Mouse (Mus musculus) midbrain, postnatal 0 days (tissue): ENCODE data around the gene Pacrg. TPM values are rescaled to one million over a fixed set of nuclear protein-coding genes. Genes with fewer than 3 reads are reported as not detected.
A peak's percentile ranks its signal among the peaks of the same experiment; 100 is the strongest.

Experiments used
- ATAC-seq: fragments of 200-750 bp; cut with Nextera tagmentation; 2 replicates; pipeline ENCODE4 v1.8.0; 2017; ENCODE audit warnings: moderate number of reproducible peaks, mild to moderate bottlenecking, moderate TSS enrichment, moderate library complexity; ENCODE audit not compliant: low FRiP score
- DNase-seq: peaks from one replicate; pipeline ENCODE4 v3.0.0-alpha.2; 2015; ENCODE audit warnings: low spot score
- H3K27ac ChIP-seq: fragments of 300-500 bp; sonication (generic); 2 replicates; pipeline ENCODE4 v1.5.1; 2014; ENCODE audit warnings: low read depth, mild to moderate bottlenecking, low read length, mixed read lengths
- H3K27me3 ChIP-seq: fragments of 300-500 bp; sonication (generic); 2 replicates; pipeline ENCODE4 v1.6.1; 2014; ENCODE audit warnings: low read length, control low read depth, mixed read lengths; ENCODE audit not compliant: insufficient read depth
- H3K36me3 ChIP-seq: fragments of 300-500 bp; sonication (generic); 2 replicates; pipeline ENCODE4 v1.6.1; 2014; ENCODE audit warnings: low read length, control low read depth, mixed read lengths; ENCODE audit not compliant: insufficient read depth
- H3K4me1 ChIP-seq: fragments of 300-500 bp; sonication (generic); 2 replicates; pipeline ENCODE4 v1.6.1; 2014; ENCODE audit warnings: mild to moderate bottlenecking, control low read depth, antibody characterized with exemption, low read length, mixed read lengths; ENCODE audit not compliant: insufficient read depth
- H3K4me2 ChIP-seq: fragments of 300-500 bp; sonication (generic); 2 replicates; pipeline ENCODE4 v1.6.1; 2014; ENCODE audit warnings: low read depth, mild to moderate bottlenecking, low read length, mixed read lengths; ENCODE audit not compliant: poor library complexity, severe bottlenecking
- H3K4me3 ChIP-seq: fragments of 300-500 bp; sonication (generic); 2 replicates; pipeline ENCODE4 v1.5.1; 2014; ENCODE audit warnings: low read depth, mild to moderate bottlenecking, low read length, moderate library complexity
- H3K9ac ChIP-seq: fragments of 300-500 bp; sonication (generic); replicated peaks from 2 replicates; pipeline ENCODE4 v1.6.1; 2014; ENCODE audit warnings: mild to moderate bottlenecking, low read length, moderate library complexity, mixed read lengths; ENCODE audit not compliant: poor library complexity, severe bottlenecking
- H3K9me3 ChIP-seq: fragments of 300-500 bp; sonication (generic); 2 replicates; pipeline ENCODE4 v1.6.1; 2016; ENCODE audit warnings: low read length, control low read depth
- CTCF ChIP-seq: IDR thresholded peaks from 2 replicates; pipeline ENCODE4 v1.5.1; 2016; ENCODE audit warnings: antibody characterized with exemption, mild to moderate bottlenecking
- WGBS: fragments of 180-500 bp; shearing (Covaris S2); extraction: QIAGEN DNeasy Blood & Tissue Kit; methylation state at CpG from one replicate; pipeline ENCODE4 v1.1.7; 2014; 5-methylcytosine and 5-hydroxymethylcytosine counted together
- polyA plus RNA-seq: library from polyadenylated mRNA; unstranded; fragments of >200 nt; fragmentation: Nextera tagmentation; extraction: Ambion mirVana; gene quantifications from 2 replicates; pipeline ENCODE4 v1.2.1, GENCODE M21; 2015
- total RNA-seq: library from RNA; depleted of rRNA; stranded (reverse); fragments of >200 nt; gene quantifications from 2 replicates; pipeline ENCODE4 v1.2.3, GENCODE M21; 2014

Gene Pacrg
- total and polyA plus RNA-seq, 2 experiments from 2014 or later: 14.6 to 23.0 TPM

DNA sequence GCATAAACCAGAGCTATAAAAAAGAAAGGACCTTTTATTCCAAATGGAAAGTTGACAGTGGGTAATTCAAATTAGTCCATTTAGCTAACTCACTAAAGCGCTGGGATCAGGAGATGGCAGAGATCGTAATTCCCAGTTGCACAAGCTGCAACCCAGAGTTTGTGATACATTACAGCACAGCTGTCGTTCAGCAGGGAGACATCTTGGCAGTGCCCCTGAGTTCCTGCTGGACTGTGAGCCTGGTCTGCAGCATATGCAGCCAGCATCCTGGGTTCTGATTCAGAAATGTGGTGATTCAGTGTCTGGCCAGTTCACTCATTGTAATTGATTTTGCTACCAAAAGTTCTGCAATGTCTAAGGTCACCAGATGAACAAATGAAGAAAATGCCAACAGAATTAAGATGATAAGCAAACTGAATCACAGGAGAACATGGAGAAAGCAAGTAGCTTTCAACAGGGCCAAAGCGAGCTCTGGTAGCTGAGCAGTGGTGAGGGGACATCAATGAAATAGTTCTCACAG is 55.6 kb downstream of the Pacrg start:
- Histone ChIP-seq H3K9ac (no peak overlapping the region), H3K36me3 (no peaks in the 10 kb centered on the region), H3K27ac (no peak overlapping the region), H3K4me1 (no peaks in the 10 kb centered on the region), H3K27me3 (no peaks in the 10 kb centered on the region), H3K4me3 (no peak overlapping the region), H3K4me2 (no peak overlapping the region), H3K9me3 (no peaks in the 10 kb centered on the region)
- no peak for ATAC-seq
- 80% methylated on average over 4 of the region's 4 CpGs for WGBS
- DNase-seq: peak; percentile 42
- TF ChIP-seq CTCF: no peak

DNA sequence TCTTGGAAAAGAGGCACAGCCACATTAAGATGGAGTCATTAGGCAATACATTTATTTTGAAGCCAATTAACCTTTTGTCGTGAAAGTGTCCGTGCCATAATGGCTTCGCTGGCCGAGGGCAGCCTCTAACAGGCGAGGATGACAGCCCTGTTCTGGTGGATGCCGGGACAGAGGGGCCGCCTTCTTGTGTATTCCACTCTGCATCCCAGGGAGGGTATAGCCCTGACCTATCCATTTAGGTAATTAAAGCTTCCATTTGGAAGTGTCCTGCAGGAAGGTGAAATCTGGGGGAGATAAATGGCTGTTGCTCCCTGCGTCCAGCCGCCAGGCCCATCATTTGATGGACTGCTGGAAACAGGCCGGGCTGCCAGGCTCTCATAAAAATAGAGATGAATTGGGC is 63.6 kb downstream of the Pacrg start:
- DNase-seq (no peak), ATAC-seq (no peak)
- TF ChIP-seq CTCF: no peak
- 68% methylated on average over 10 of the region's 10 CpGs for WGBS
- Histone ChIP-seq H3K9ac (no peak overlapping the region), H3K36me3 (no peaks in the 10 kb centered on the region), H3K4me1 (no peaks in the 10 kb centered on the region), H3K9me3 (no peaks in the 10 kb centered on the region), H3K4me3 (no peak overlapping the region), H3K27ac (no peak overlapping the region), H3K4me2 (no peak overlapping the region), H3K27me3 (no peaks in the 10 kb centered on the region)

DNA sequence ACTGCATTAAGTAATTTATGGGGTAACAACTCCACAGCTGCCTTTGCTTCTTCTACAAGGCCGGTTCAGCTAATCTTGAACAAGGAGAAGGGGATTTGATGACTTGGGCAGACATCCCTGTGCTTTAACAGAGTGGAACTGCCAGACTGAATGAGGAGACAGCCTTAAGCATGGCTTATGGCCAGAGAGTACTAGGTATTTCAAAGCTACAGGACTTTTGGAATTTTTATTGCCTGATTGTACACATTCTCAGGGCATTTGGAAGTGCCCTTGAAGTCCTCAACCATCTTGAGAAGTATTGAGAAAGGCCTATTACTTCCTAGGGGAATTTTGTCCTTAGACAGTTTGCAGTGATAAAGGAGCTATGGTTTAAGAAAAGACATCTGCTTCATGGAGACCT is 65.6 kb downstream of the Pacrg start:
- H3K9ac ChIP-seq: no peak overlapping the region
- no peaks in the 10 kb centered on the region for H3K4me1 ChIP-seq
- DNase-seq: no peak
- H3K4me3 ChIP-seq: no peak overlapping the region
- no peak overlapping the region for H3K4me2 ChIP-seq
- no peak overlapping the region for H3K27ac ChIP-seq
- TF ChIP-seq CTCF: no peak
- no peaks in the 10 kb centered on the region for H3K9me3 ChIP-seq
- H3K27me3 ChIP-seq: no peaks in the 10 kb centered on the region
- no peak for ATAC-seq
- WGBS: 66% methylated on average over 1 of the region's 1 CpGs
- H3K36me3 ChIP-seq: no peaks in the 10 kb centered on the region

DNA sequence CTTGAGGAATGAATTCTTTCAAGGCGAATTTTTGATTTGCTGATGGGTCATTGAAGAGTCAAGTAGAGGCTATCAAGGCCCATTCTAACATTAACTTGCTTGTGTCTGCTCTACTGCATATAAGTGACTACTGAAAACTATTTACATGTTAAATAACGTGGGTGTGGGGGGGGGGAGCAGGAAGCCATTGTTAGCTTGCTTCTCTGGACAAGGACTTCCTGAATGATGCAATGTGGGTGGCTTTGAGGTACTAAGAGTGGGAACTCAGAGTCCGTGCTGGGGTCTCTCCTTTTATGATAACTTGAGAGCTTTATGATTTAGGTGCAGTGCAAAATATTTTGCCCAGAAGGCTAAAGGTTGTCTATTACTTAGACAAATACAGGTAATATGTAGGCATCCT is 67.9 kb downstream of the Pacrg start:
- no peak overlapping the region for H3K4me2 ChIP-seq
- H3K36me3 ChIP-seq: no peaks in the 10 kb centered on the region

DNA sequence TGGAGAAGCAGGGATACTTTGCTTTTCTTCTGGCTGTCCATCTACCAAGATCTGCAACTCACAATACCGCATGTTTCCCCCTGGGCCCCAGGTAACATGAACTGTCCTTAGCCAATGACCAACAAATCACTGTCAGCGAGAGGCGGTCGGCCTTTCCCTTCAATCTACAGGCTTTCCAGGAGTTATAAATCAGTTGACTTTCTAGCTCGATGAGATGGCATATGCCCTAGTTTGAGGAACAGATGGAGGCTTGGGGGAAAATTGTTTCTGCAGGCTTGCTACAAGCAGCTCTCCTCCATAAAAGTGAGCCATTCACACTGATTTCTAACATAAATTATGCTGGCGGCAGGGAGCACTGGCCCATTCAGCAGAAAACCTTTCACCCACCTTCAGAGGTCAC is 70.2 kb downstream of the Pacrg start:
- no peaks in the 10 kb centered on the region for H3K9me3 ChIP-seq
- H3K36me3 ChIP-seq: no peaks in the 10 kb centered on the region
- WGBS: 81% methylated on average over 6 of the region's 6 CpGs
- no peaks in the 10 kb centered on the region for H3K27me3 ChIP-seq
- H3K9ac ChIP-seq: no peak overlapping the region
- ATAC-seq: no peak
- peak; percentile 31 for DNase-seq
- H3K27ac ChIP-seq: no peak overlapping the region
- no peak overlapping the region for H3K4me2 ChIP-seq
- H3K4me1 ChIP-seq: no peaks in the 10 kb centered on the region
- H3K4me3 ChIP-seq: no peak overlapping the region
- no peak for TF ChIP-seq CTCF

More for the DNA sequence above, 67.9 kb downstream of the Pacrg start:
- DNase-seq (no peak), ATAC-seq (no peak)
- 64% methylated on average over 3 of the region's 3 CpGs for WGBS
- H3K4me1 ChIP-seq: no peaks in the 10 kb centered on the region
- H3K9ac ChIP-seq: no peak overlapping the region
- no peak overlapping the region for H3K27ac ChIP-seq
- TF ChIP-seq CTCF: no peak
- no peak overlapping the region for H3K4me3 ChIP-seq
- H3K9me3 ChIP-seq: no peaks in the 10 kb centered on the region
- no peaks in the 10 kb centered on the region for H3K27me3 ChIP-seq

DNA sequence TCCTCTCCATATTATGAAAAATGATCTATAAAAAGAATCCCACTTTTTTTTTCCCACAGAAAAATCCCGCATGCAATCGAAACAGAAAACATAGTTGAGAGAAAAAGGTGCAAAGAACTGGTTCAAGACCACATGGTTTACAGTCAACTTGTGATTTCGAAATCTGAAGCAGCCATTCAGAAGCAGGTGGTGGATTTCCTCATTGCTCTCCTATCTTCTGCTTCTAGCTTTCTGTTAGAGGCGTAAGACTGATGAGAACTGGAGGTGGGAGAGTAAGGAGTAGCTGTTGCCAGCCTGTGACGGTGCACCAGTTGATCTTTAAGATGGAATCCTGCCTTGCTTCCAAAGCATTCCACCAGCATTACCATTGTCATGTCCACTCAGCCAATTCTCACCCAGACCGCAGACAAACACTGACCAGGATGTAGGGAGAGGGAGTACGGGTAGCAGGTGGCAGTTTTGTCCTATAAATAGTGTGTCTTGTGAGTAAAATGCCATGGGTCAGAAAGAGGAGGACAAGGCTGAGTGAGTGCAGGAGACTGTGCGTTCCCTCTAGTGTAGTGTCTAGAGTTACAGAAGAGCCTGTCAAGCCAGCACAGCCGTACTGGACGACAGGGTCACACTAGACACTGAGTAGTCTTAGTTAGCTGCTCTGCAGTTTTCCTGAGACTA is 73.2 kb downstream of the Pacrg start:
- Histone ChIP-seq H3K4me3 (no peak overlapping the region), H3K9me3 (no peaks in the 10 kb centered on the region), H3K27ac (no peak overlapping the region), H3K27me3 (no peaks in the 10 kb centered on the region), H3K36me3 (no peaks in the 10 kb centered on the region), H3K4me2 (no peak overlapping the region), H3K9ac (no peak overlapping the region), H3K4me1 (no peaks in the 10 kb centered on the region)
- DNase-seq: no peak
- 87% methylated on average over 10 of the region's 10 CpGs for WGBS
- no peak for TF ChIP-seq CTCF
- ATAC-seq: no peak
